Mouse (Mus musculus) embryonic facial prominence, embryonic 13.5 days (tissue): Measurements from ENCODE around the gene B4galnt1. TPM values are rescaled to one million over a fixed set of nuclear protein-coding genes. Genes with fewer than 3 reads are reported as not detected.
"Not testable (repeated sequence)": the region's sequence is repeated elsewhere in the genome, so short reads cannot be mapped to it uniquely, and the experiment has no call there.

Experiments
- ATAC-seq: fragments of 200-750 bp; cut with Nextera tagmentation; 2 replicates; pipeline ENCODE4 v1.8.0; 2017; ENCODE audit warnings: low read depth; ENCODE audit not compliant: insufficient number of reproducible peaks, insufficient read depth, low FRiP score, low TSS enrichment
- H3K27ac ChIP-seq: fragments of 300-500 bp; sonication (generic); 2 replicates; pipeline ENCODE4 v1.5.1; 2015; ENCODE audit warnings: moderate library complexity, mild to moderate bottlenecking, inconsistent platforms
- H3K27me3 ChIP-seq: fragments of 300-500 bp; sonication (generic); 2 replicates; pipeline ENCODE4 v1.6.1; 2015; ENCODE audit warnings: mild to moderate bottlenecking, inconsistent platforms
- H3K36me3 ChIP-seq: fragments of 300-500 bp; sonication (generic); 2 replicates; pipeline ENCODE4 v1.6.1; 2015; ENCODE audit warnings: mild to moderate bottlenecking, inconsistent platforms
- H3K4me1 ChIP-seq: fragments of 300-500 bp; sonication (generic); 2 replicates; pipeline ENCODE4 v1.6.1; 2015; ENCODE audit warnings: inconsistent platforms
- H3K4me2 ChIP-seq: fragments of 300-500 bp; sonication (generic); 2 replicates; pipeline ENCODE4 v1.6.1; 2015; ENCODE audit warnings: moderate library complexity, mild to moderate bottlenecking, inconsistent platforms
- H3K4me3 ChIP-seq: fragments of 300-500 bp; sonication (generic); 2 replicates; pipeline ENCODE4 v1.5.1; 2015; ENCODE audit warnings: mild to moderate bottlenecking, inconsistent platforms
- H3K9ac ChIP-seq: fragments of 300-500 bp; sonication (generic); 2 replicates; pipeline ENCODE4 v1.6.1; 2015; ENCODE audit warnings: mild to moderate bottlenecking, inconsistent platforms
- H3K9me3 ChIP-seq: fragments of 300-500 bp; sonication (generic); 2 replicates; pipeline ENCODE4 v1.6.1; 2016; ENCODE audit warnings: inconsistent platforms
- WGBS: fragments of 180-500 bp; shearing (Covaris S2); methylation state at CpG from one replicate; pipeline ENCODE4 v1.1.7; 2015; ENCODE audit warnings: mixed read lengths; 5-methylcytosine and 5-hydroxymethylcytosine counted together
- polyA plus RNA-seq: library from polyadenylated mRNA; unstranded; fragments of >200 nt; fragmentation: Nextera tagmentation; extraction: Ambion mirVana; gene quantifications from 2 replicates; pipeline ENCODE4 v1.2.1, GENCODE M21; 2015

Gene B4galnt1
- polyA plus RNA-seq, 1 experiment from 2014 or later: 8.9 TPM

DNA sequence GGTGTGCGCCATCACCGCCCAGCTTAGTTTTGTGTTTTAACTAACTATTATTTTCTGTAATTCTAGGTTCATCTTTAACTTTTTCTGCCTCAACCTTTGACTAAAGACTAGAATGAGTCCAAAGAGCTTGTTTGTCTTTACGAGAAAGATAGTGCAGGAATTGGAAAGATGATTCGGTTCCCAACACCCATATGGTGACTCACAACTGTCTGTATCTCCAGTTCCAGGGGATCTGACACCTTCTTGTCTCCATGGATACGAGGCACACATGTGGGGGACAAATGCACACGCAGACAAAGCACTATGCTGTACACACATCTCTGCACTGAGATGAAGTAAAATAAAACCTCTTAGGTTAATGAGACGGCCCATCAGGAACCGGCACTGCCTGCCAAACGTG, 4.9 kb upstream of the B4galnt1 start:
- WGBS: 87% methylated on average over 9 of the region's 9 CpGs

GRCm38 (mm10) chr10:127160728-127161127, 4.3 kb upstream of the B4galnt1 start:
- H3K9ac ChIP-seq: no peak overlapping the region
- ATAC-seq: no peak
- H3K27ac ChIP-seq: no peak overlapping the region
- H3K4me1 ChIP-seq: peaks cover 8% of the 10 kb centered on the region
- peaks cover 27% of the 10 kb centered on the region for H3K27me3 ChIP-seq
- H3K36me3 ChIP-seq: no peaks in the 10 kb centered on the region
- no peak overlapping the region for H3K4me2 ChIP-seq
- no peak overlapping the region for H3K4me3 ChIP-seq
- WGBS: 72% methylated on average over 3 of the region's 3 CpGs
- no peaks in the 10 kb centered on the region for H3K9me3 ChIP-seq

More for the DNA sequence above, 4.9 kb upstream of the B4galnt1 start:
- no peaks in the 10 kb centered on the region for H3K36me3 ChIP-seq
- no peaks in the 10 kb centered on the region for H3K9me3 ChIP-seq
- no peak overlapping the region for H3K4me3 ChIP-seq
- no peak overlapping the region for H3K9ac ChIP-seq
- no peak overlapping the region for H3K4me2 ChIP-seq
- H3K27me3 ChIP-seq: peaks cover 21% of the 10 kb centered on the region
- peaks cover 3% of the 10 kb centered on the region; the same call in 1 of the 2 replicates for H3K4me1 ChIP-seq
- ATAC-seq: no peak
- H3K27ac ChIP-seq: no peak overlapping the region

GRCm38 (mm10) chr10:127162771-127163261, 2.2 kb upstream of the B4galnt1 start:
- WGBS: 48% methylated on average over 7 of the region's 7 CpGs
- not testable (repeated sequence) for H3K4me3 ChIP-seq, H3K36me3 ChIP-seq, H3K9me3 ChIP-seq, H3K4me2 ChIP-seq, H3K9ac ChIP-seq, ATAC-seq, H3K27ac ChIP-seq
- H3K27me3 ChIP-seq: peaks cover 48% of the 10 kb centered on the region
- peaks cover 25% of the 10 kb centered on the region for H3K4me1 ChIP-seq

GRCm38 (mm10) chr10:127164190-127164589, 835 bp upstream of the B4galnt1 start:
- Histone ChIP-seq H3K4me3 (no peak overlapping the region), H3K27ac (no peak overlapping the region), H3K4me1 (peaks cover 25% of the 10 kb centered on the region), H3K9me3 (no peaks in the 10 kb centered on the region), H3K27me3 (peaks cover 61% of the 10 kb centered on the region), H3K36me3 (no peaks in the 10 kb centered on the region), H3K9ac (peak overlapping the region; percentile 79; the same call in 1 of the 2 replicates), H3K4me2 (peak overlapping the region; percentile 100; the same call in 1 of the 2 replicates)
- 90% methylated on average over 4 of the region's 4 CpGs for WGBS
- ATAC-seq: no peak

DNA sequence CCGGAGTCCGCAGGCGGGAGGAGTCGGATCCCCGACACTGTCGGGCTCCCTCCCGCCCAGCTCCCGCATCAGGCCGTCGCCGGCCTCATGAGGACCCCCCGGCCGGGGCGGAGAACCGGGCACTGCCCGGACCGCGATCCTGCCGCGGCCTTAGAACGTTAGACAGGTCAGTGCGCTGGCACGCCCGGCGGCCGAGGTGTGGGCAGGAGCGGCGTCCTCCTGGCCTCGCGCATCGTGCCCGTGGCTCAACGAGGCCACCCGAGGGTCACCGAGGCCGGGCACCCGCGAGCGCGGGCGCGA, 279 bp downstream of the B4galnt1 start:
- no peak overlapping the region for H3K27ac ChIP-seq
- peak overlapping the region; percentile 79 for H3K9ac ChIP-seq
- peaks cover 72% of the 10 kb centered on the region for H3K27me3 ChIP-seq
- WGBS: under 1% methylated on average over 42 of the region's 42 CpGs
- peak; percentile 69 for ATAC-seq
- no peaks in the 10 kb centered on the region for H3K36me3 ChIP-seq
- peaks cover 32% of the 10 kb centered on the region for H3K4me1 ChIP-seq
- H3K4me2 ChIP-seq: peak overlapping the region; percentile 100
- peak overlapping the region; percentile 64 for H3K4me3 ChIP-seq
- H3K9me3 ChIP-seq: no peaks in the 10 kb centered on the region

DNA sequence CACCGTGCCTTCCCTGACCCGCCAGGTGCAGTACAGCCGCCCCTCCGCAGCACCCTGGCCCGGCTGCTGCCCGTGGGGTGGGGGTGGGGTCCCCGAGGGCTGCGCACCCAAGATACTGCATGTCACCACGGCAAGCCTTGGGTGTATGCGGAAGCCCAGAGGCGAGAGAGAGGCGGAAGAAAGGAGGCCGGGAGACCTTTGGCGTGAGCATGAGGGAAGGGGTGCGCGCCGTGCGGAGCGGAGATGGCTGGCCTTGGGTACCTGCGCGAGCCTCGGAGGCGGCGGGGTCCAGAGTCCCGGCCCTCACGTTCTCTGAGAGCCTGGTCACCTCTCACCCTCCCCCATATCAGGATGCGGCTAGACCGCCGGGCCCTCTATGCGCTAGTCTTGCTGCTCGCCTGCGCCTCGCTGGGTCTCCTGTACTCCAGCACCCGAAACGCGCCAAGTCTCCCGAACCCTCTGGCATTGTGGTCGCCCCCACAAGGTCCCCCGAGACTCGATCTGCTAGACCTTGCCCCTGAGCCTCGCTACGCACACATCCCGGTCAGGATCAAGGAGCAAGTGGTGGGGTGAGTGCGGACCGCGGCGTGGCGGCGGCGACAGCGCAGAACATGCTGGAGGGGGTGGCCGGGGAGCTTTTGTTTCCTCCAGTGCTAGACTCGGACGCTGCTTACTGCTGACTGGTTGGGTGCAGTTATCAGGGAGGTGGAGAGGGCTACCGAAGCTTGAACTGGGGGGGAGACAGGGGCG, 804 bp downstream of the B4galnt1 start:
- Histone ChIP-seq H3K9me3 (no peaks in the 10 kb centered on the region), H3K4me1 (peaks cover 36% of the 10 kb centered on the region), H3K4me3 (peak overlapping the region; percentile 64), H3K4me2 (peak overlapping the region; percentile 100), H3K36me3 (no peaks in the 10 kb centered on the region), H3K9ac (peak overlapping the region; percentile 79), H3K27ac (no peak overlapping the region), H3K27me3 (peaks cover 77% of the 10 kb centered on the region)
- ATAC-seq: peak; percentile 26; the same call in 1 of the 2 replicates
- under 1% methylated on average over 55 of the region's 56 CpGs for WGBS

- Histone ChIP-seq H3K4me1 (peaks cover 40% of the 10 kb centered on the region), H3K9me3 (no peaks in the 10 kb centered on the region), H3K36me3 (no peaks in the 10 kb centered on the region), H3K9ac (peak overlapping the region; percentile 79; the same call in 1 of the 2 replicates), H3K27ac (no peak overlapping the region), H3K4me2 (peak overlapping the region; percentile 100), H3K4me3 (peak overlapping the region; percentile 64), H3K27me3 (peaks cover 83% of the 10 kb centered on the region)
- 3% methylated on average over 11 of the region's 11 CpGs for WGBS
- ATAC-seq: no peak
Measured at GRCm38 (mm10) chr10:127166404-127166715, 1.3 kb downstream of the B4galnt1 start.

- Histone ChIP-seq H3K4me1 (peaks cover 40% of the 10 kb centered on the region), H3K9ac (no peak overlapping the region), H3K27ac (no peak overlapping the region), H3K9me3 (no peaks in the 10 kb centered on the region), H3K36me3 (no peaks in the 10 kb centered on the region), H3K4me3 (peak overlapping the region; percentile 64), H3K27me3 (peaks cover 89% of the 10 kb centered on the region), H3K4me2 (peak overlapping the region; percentile 100)
- ATAC-seq: no peak
- WGBS: 25% methylated on average over 15 of the region's 15 CpGs
Measured at GRCm38 (mm10) chr10:127166771-127167613, 2.0 kb downstream of the B4galnt1 start.

GRCm38 (mm10) chr10:127167614-127168192, 2.7 kb downstream of the B4galnt1 start:
- Histone ChIP-seq H3K27ac (no peak overlapping the region), H3K4me3 (no peak overlapping the region), H3K4me1 (peaks cover 40% of the 10 kb centered on the region), H3K9me3 (no peaks in the 10 kb centered on the region), H3K9ac (no peak overlapping the region), H3K36me3 (no peaks in the 10 kb centered on the region), H3K4me2 (no peak overlapping the region), H3K27me3 (peaks cover 92% of the 10 kb centered on the region)
- no peak for ATAC-seq
- WGBS: 22% methylated on average over 10 of the region's 10 CpGs

GRCm38 (mm10) chr10:127170002-127170401, 5.0 kb downstream of the B4galnt1 start:
- no peaks in the 10 kb centered on the region for H3K9me3 ChIP-seq
- H3K36me3 ChIP-seq: no peaks in the 10 kb centered on the region
- H3K4me2 ChIP-seq: peak overlapping the region; percentile 75
- peaks cover 72% of the 10 kb centered on the region for H3K27me3 ChIP-seq
- H3K27ac ChIP-seq: no peak overlapping the region
- peak overlapping the region; percentile 44 for H3K4me3 ChIP-seq
- 1% methylated on average over 22 of the region's 22 CpGs for WGBS
- H3K9ac ChIP-seq: peak overlapping the region; percentile 55; the same call in 1 of the 2 replicates
- H3K4me1 ChIP-seq: peaks cover 38% of the 10 kb centered on the region
- ATAC-seq: no peak

DNA sequence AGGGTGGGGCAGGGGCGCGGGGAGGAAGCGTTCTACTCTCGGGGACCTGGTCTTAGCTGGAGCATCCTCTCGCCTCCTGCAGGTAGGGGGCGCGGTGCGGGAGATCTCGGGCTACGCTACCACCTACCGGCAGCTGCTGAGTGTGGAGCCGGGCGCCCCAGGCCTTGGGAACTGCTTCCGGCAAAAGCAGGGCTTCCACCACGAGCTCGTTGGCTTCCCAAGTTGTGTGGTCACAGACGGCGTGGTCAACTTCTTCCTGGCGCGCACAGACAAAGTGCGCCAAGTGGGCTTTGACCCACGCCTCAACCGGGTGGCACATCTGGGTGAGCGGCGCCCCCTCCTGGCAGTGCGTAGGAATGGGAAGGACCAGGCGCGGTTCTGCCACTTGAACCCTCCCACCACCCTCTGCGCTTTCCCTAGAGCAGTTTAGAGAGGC, 5.8 kb downstream of the B4galnt1 start:
- 0% methylated on average over 29 of the region's 29 CpGs for WGBS
- Histone ChIP-seq H3K9me3 (no peaks in the 10 kb centered on the region), H3K9ac (peak overlapping the region; percentile 55), H3K4me1 (peaks cover 31% of the 10 kb centered on the region), H3K4me2 (peak overlapping the region; percentile 75), H3K27me3 (peaks cover 63% of the 10 kb centered on the region), H3K27ac (no peak overlapping the region), H3K36me3 (no peaks in the 10 kb centered on the region), H3K4me3 (peak overlapping the region; percentile 44)
- peak; percentile 58; the same call in 1 of the 2 replicates for ATAC-seq
